Mouse (Mus musculus): ENCODE measurements around the gene Defb23.

DNA sequence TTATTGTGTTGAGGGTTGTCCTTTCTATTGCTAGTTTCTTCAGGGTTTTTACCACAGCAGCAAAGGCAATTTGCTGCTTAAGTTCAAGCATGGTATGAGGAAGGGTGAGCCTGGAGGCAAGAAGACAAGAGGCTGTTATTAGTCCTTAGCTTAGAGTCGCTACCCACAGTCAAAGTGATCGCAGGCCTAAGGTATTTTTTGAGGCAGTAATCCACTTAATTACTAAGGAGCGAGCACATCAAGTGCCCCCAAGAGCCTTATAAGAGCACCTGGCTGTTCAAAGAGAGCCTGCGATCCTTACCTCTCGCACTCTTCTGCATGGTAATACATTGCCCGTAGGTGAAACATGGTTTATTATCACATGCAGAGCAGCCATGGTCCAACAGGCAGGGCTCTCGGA lies 17.3 kb upstream of the Defb23 start:
- TF ChIP-seq CTCF (IDR thresholded peaks at IDR 0.05), result no peak
- TF ChIP-seq EP300 (IDR thresholded peaks at IDR 0.05; ENCODE audit: insufficient read depth, low read depth, low read length), result no peak
